Mouse (Mus musculus) limb, embryonic 10.5 days (tissue): Measurements from ENCODE around the gene Ado. TPM values are rescaled to one million over a fixed set of nuclear protein-coding genes. Genes with fewer than 3 reads are reported as not detected.

Experiments used
- DNase-seq: peaks from one replicate; pipeline ENCODE4 v3.0.0-alpha.2; 2017; ENCODE audit warnings: low spot score
- H3K27ac ChIP-seq: fragments of 300-500 bp; sonication (generic); 2 replicates; pipeline ENCODE4 v1.5.1; 2016; ENCODE audit warnings: mild to moderate bottlenecking
- H3K27me3 ChIP-seq: fragments of 300-500 bp; sonication (generic); 2 replicates; pipeline ENCODE4 v1.6.1; 2016; ENCODE audit warnings: low read depth, mild to moderate bottlenecking; ENCODE audit not compliant: poor library complexity, severe bottlenecking
- H3K36me3 ChIP-seq: fragments of 300-500 bp; sonication (generic); 2 replicates; pipeline ENCODE4 v1.6.1; 2016; ENCODE audit warnings: mild to moderate bottlenecking, moderate library complexity
- H3K4me1 ChIP-seq: fragments of 300-500 bp; sonication (generic); 2 replicates; pipeline ENCODE4 v1.6.1; 2016
- H3K4me3 ChIP-seq: fragments of 300-500 bp; sonication (generic); 2 replicates; pipeline ENCODE4 v1.5.1; 2016; ENCODE audit warnings: mild to moderate bottlenecking, moderate library complexity
- H3K9me3 ChIP-seq: fragments of 300-500 bp; sonication (generic); replicated peaks from 2 replicates; pipeline ENCODE4 v1.6.1; 2016; ENCODE audit warnings: mild to moderate bottlenecking
- WGBS: fragments of 180-500 bp; shearing (Covaris S2); methylation state at CpG from one replicate; pipeline ENCODE4 v1.1.7; 2016; 5-methylcytosine and 5-hydroxymethylcytosine counted together
- polyA plus RNA-seq: library from polyadenylated mRNA; unstranded; fragments of >200 nt; fragmentation: Nextera tagmentation; extraction: Ambion mirVana; gene quantifications from 2 replicates; pipeline ENCODE4 v1.2.1, GENCODE M21; 2016

Gene Ado
- polyA plus RNA-seq, 1 experiment from 2014 or later = 82.2 TPM

- no peak for DNase-seq
- no peaks in the 10 kb centered on the region for H3K36me3 ChIP-seq
- no peaks in the 10 kb centered on the region for H3K9me3 ChIP-seq
- H3K27ac ChIP-seq = no peak overlapping the region
- WGBS = 82% methylated on average over 9 of the region's 9 CpGs
- H3K27me3 ChIP-seq = peaks cover 10% of the 10 kb centered on the region
- no peak overlapping the region for H3K4me3 ChIP-seq
- no peaks in the 10 kb centered on the region for H3K4me1 ChIP-seq
These were observed 22.3 kb downstream of the Ado start for GRCm38 (mm10) chr10:67526435-67526834.

GRCm38 (mm10) chr10:67524694-67525093 is 24.1 kb downstream of the Ado start:
- no peak overlapping the region for H3K4me3 ChIP-seq
- 84% methylated on average over 7 of the region's 7 CpGs for WGBS
- no peak for DNase-seq
- no peaks in the 10 kb centered on the region for H3K4me1 ChIP-seq
- H3K27me3 ChIP-seq = no peaks in the 10 kb centered on the region
- no peak overlapping the region for H3K27ac ChIP-seq
- no peaks in the 10 kb centered on the region for H3K36me3 ChIP-seq
- no peaks in the 10 kb centered on the region for H3K9me3 ChIP-seq

- 92% methylated on average over 3 of the region's 3 CpGs for WGBS
- Histone ChIP-seq H3K4me3 (no peak overlapping the region), H3K4me1 (no peaks in the 10 kb centered on the region), H3K27me3 (no peaks in the 10 kb centered on the region), H3K27ac (no peak overlapping the region), H3K36me3 (no peaks in the 10 kb centered on the region), H3K9me3 (no peaks in the 10 kb centered on the region)
- DNase-seq = no peak
These were observed 24.6 kb downstream of the Ado start for GRCm38 (mm10) chr10:67524130-67524529.

- H3K9me3 ChIP-seq = no peaks in the 10 kb centered on the region
- DNase-seq = no peak
- no peak overlapping the region for H3K27ac ChIP-seq
- 95% methylated on average over 3 of the region's 3 CpGs for WGBS
- H3K36me3 ChIP-seq = no peaks in the 10 kb centered on the region
- H3K27me3 ChIP-seq = no peaks in the 10 kb centered on the region
- no peaks in the 10 kb centered on the region for H3K4me1 ChIP-seq
- H3K4me3 ChIP-seq = no peak overlapping the region
These were observed 30.0 kb downstream of the Ado start for GRCm38 (mm10) chr10:67518733-67519132.

- WGBS = 81% methylated on average over 7 of the region's 7 CpGs
- Histone ChIP-seq H3K27me3 (no peaks in the 10 kb centered on the region), H3K36me3 (no peaks in the 10 kb centered on the region), H3K4me1 (no peaks in the 10 kb centered on the region), H3K27ac (no peak overlapping the region), H3K4me3 (no peak overlapping the region), H3K9me3 (no peaks in the 10 kb centered on the region)
- no peak for DNase-seq
These were observed 35.9 kb downstream of the Ado start for GRCm38 (mm10) chr10:67512871-67513270.

GRCm38 (mm10) chr10:67512211-67512610 is 36.5 kb downstream of the Ado start:
- H3K36me3 ChIP-seq = no peaks in the 10 kb centered on the region
- 84% methylated on average over 8 of the region's 8 CpGs for WGBS
- H3K27me3 ChIP-seq = no peaks in the 10 kb centered on the region
- no peak overlapping the region for H3K4me3 ChIP-seq
- no peak for DNase-seq
- H3K9me3 ChIP-seq = no peaks in the 10 kb centered on the region
- no peaks in the 10 kb centered on the region for H3K4me1 ChIP-seq
- H3K27ac ChIP-seq = no peak overlapping the region

GRCm38 (mm10) chr10:67505248-67505647 is 43.5 kb downstream of the Ado start:
- Histone ChIP-seq H3K9me3 (no peaks in the 10 kb centered on the region), H3K4me1 (peaks cover 8% of the 10 kb centered on the region; the same call in 1 of the 2 replicates), H3K27ac (no peak overlapping the region), H3K27me3 (no peaks in the 10 kb centered on the region), H3K4me3 (no peak overlapping the region), H3K36me3 (no peaks in the 10 kb centered on the region)
- 72% methylated on average over 3 of the region's 3 CpGs for WGBS
- DNase-seq = no peak

GRCm38 (mm10) chr10:67504046-67504445 is 44.7 kb downstream of the Ado start:
- Histone ChIP-seq H3K27me3 (no peaks in the 10 kb centered on the region), H3K4me3 (no peak overlapping the region), H3K4me1 (peaks cover 8% of the 10 kb centered on the region; the same call in 1 of the 2 replicates), H3K27ac (no peak overlapping the region; the same call in 1 of the 2 replicates), H3K9me3 (no peaks in the 10 kb centered on the region), H3K36me3 (no peaks in the 10 kb centered on the region)
- DNase-seq = no peak
- 67% methylated on average over 5 of the region's 5 CpGs for WGBS

GRCm38 (mm10) chr10:67503320-67503995 is 45.3 kb downstream of the Ado start:
- DNase-seq = no peak
- no peaks in the 10 kb centered on the region for H3K36me3 ChIP-seq
- no peak overlapping the region; the same call in 1 of the 2 replicates for H3K27ac ChIP-seq
- peaks cover 8% of the 10 kb centered on the region; the same call in 1 of the 2 replicates for H3K4me1 ChIP-seq
- 75% methylated on average over 15 of the region's 15 CpGs for WGBS
- H3K4me3 ChIP-seq = no peak overlapping the region
- H3K27me3 ChIP-seq = no peaks in the 10 kb centered on the region
- H3K9me3 ChIP-seq = no peaks in the 10 kb centered on the region

GRCm38 (mm10) chr10:67497951-67498350 is 50.8 kb downstream of the Ado start:
- H3K27ac ChIP-seq = no peak overlapping the region
- H3K9me3 ChIP-seq = no peaks in the 10 kb centered on the region
- H3K27me3 ChIP-seq = no peaks in the 10 kb centered on the region
- H3K36me3 ChIP-seq = no peaks in the 10 kb centered on the region
- DNase-seq = no peak
- no peak overlapping the region for H3K4me3 ChIP-seq
- no peaks in the 10 kb centered on the region for H3K4me1 ChIP-seq
- 94% methylated on average over 9 of the region's 9 CpGs for WGBS

- H3K9me3 ChIP-seq = no peaks in the 10 kb centered on the region
- 90% methylated on average over 15 of the region's 15 CpGs for WGBS
- no peak overlapping the region for H3K27ac ChIP-seq
- no peaks in the 10 kb centered on the region for H3K4me1 ChIP-seq
- H3K27me3 ChIP-seq = no peaks in the 10 kb centered on the region
- no peaks in the 10 kb centered on the region for H3K36me3 ChIP-seq
- H3K4me3 ChIP-seq = no peak overlapping the region
- no peak for DNase-seq
These were observed 51.4 kb downstream of the Ado start for GRCm38 (mm10) chr10:67497144-67497892.
